14 mouse cellular contexts compared by ENCODE assay signal in genomic region chr7:24636264-24636663, GRCm38 (mm10). TPM values are rescaled to one million over a fixed set of nuclear protein-coding genes. Genes with fewer than 3 reads are reported as not detected.
DNase-seq lines count a peak whose midpoint lies in the region; ATAC-seq lines count a peak whose summit lies in the region.
"Had no signal": no experiment of that assay in that cellular context is flagged by ENCODE, and none has a peak within 500 bp of the region (broad histone marks: within the 10 kb centered on the region; RNA-seq: fewer than 3 reads in every experiment).

Lypd3 (plus strand) TSS chr7:24636550.

- DNase-seq in urinary bladder, adult 18-20 months (ENCODE audit: low spot score in 2 of 2), result peak; percentile 60 to 77
- DNase-seq in urinary bladder, postnatal 10 days (ENCODE audit: low spot score), result no peak
- DNase-seq in hindbrain, embryonic 11.5 days (ENCODE audit: low spot score), result no peak
- DNase-seq in urinary bladder, postnatal 25 days (ENCODE audit: low spot score), result peak; percentile 34
- DNase-seq in gastrocnemius, postnatal 4 days (ENCODE audit: low spot score in 2 of 2), result no peak
- no peak for DNase-seq in T-cell, adult 2 months (ENCODE audit: low spot score)
- DNase-seq: adrenal gland, postnatal 14 days; cerebellum, adult 9-10 months; layer of hippocampus, adult 9-11 months; lung, postnatal 10 days; spleen, adult 18-20 months had no signal

- no peaks in the 10 kb centered on the region for H3K36me3 ChIP-seq in hindbrain, embryonic 11.5 days (ENCODE audit: control insufficient read depth, insufficient read depth, low read length)
- H3K36me3 ChIP-seq in limb, embryonic 15.5 days, result no peaks in the 10 kb centered on the region
- H3K36me3 ChIP-seq in heart, embryonic 11.5 days (ENCODE audit: control insufficient read depth, insufficient read depth, low read length), result no peaks in the 10 kb centered on the region

- H3K4me3 ChIP-seq in hindbrain, embryonic 11.5 days (ENCODE audit: low read depth, low read length), result peak within 1 kb of the TSS; percentile 0; the same call in 1 of the 2 replicates
- peak within 1 kb of the TSS; percentile 40 for H3K4me3 ChIP-seq in limb, embryonic 15.5 days
- no peak within 1 kb of the TSS for H3K4me3 ChIP-seq in heart, embryonic 11.5 days (ENCODE audit: low read depth, low read length)

- H3K4me1 ChIP-seq in hindbrain, embryonic 11.5 days (replicated peaks; ENCODE audit: control insufficient read depth, insufficient read depth, low read length), result peaks cover 11% of the 10 kb centered on the region; the same call in 1 of the 2 replicates
- H3K4me1 ChIP-seq in limb, embryonic 15.5 days, result peaks cover 17% of the 10 kb centered on the region
- H3K4me1 ChIP-seq in heart, embryonic 11.5 days (ENCODE audit: control insufficient read depth, insufficient read depth, low read length), result no peaks in the 10 kb centered on the region

- H3K4me2 ChIP-seq in hindbrain, embryonic 11.5 days (replicated peaks; ENCODE audit: low read depth, low read length), result peak within 1 kb of the TSS; percentile 24; the same call in 1 of the 2 replicates
- H3K4me2 ChIP-seq in limb, embryonic 15.5 days, result peak within 1 kb of the TSS; percentile 70; the same call in 1 of the 2 replicates
- no peak within 1 kb of the TSS for H3K4me2 ChIP-seq in heart, embryonic 11.5 days

- no peak within 1 kb of the TSS for H3K27ac ChIP-seq in hindbrain, embryonic 11.5 days (ENCODE audit: low read depth, low read length)
- H3K27ac ChIP-seq in limb, embryonic 15.5 days, result no peak within 1 kb of the TSS; the same call in 1 of the 2 replicates
- H3K27ac ChIP-seq in heart, embryonic 11.5 days (ENCODE audit: low read depth, low read length), result no peak within 1 kb of the TSS

- no peak for ATAC-seq in hindbrain, embryonic 11.5 days (ENCODE audit: low FRiP score)
- no peak for ATAC-seq in limb, embryonic 15.5 days (ENCODE audit: insufficient number of reproducible peaks, low FRiP score, low TSS enrichment, low read depth)
- ATAC-seq in heart, embryonic 11.5 days (replicated peaks; ENCODE audit: insufficient number of reproducible peaks, low FRiP score, low TSS enrichment), result no peak

- peaks cover 48% of the 10 kb centered on the region for H3K27me3 ChIP-seq in hindbrain, embryonic 11.5 days (ENCODE audit: control insufficient read depth, insufficient read depth, low read length)
- H3K27me3 ChIP-seq in limb, embryonic 15.5 days, result peaks cover 54% of the 10 kb centered on the region
- peaks cover 51% of the 10 kb centered on the region for H3K27me3 ChIP-seq in heart, embryonic 11.5 days (ENCODE audit: control insufficient read depth, insufficient read depth, low read length)

- no peak within 1 kb of the TSS for H3K9ac ChIP-seq in hindbrain, embryonic 11.5 days (ENCODE audit: low read depth, low read length)
- no peak within 1 kb of the TSS for H3K9ac ChIP-seq in limb, embryonic 15.5 days
- H3K9ac ChIP-seq in heart, embryonic 11.5 days (ENCODE audit: low read depth, low read length), result no peak within 1 kb of the TSS

- no peaks in the 10 kb centered on the region for H3K9me3 ChIP-seq in hindbrain, embryonic 11.5 days (ENCODE audit: control insufficient read depth, low read length)
- H3K9me3 ChIP-seq in limb, embryonic 15.5 days, result no peaks in the 10 kb centered on the region
- no peaks in the 10 kb centered on the region for H3K9me3 ChIP-seq in heart, embryonic 11.5 days (replicated peaks; ENCODE audit: control insufficient read depth, low read length)

- WGBS in hindbrain, embryonic 11.5 days, result 14% methylated on average over 15 of the region's 15 CpGs
- 21% methylated on average over 15 of the region's 15 CpGs for WGBS in limb, embryonic 15.5 days
- 11% methylated on average over 15 of the region's 15 CpGs for WGBS in heart, embryonic 11.5 days (ENCODE audit: insufficient replicate concordance)

RNA-seq across cellular contexts. Expression of gene Lypd3, which starts in this region (rescaled TPM):
- 0.73 and 1.6 TPM in 2 replicates for polyA plus RNA-seq in hindbrain, embryonic 11.5 days (2014; fragmentation: Nextera tagmentation; extraction: Ambion mirVana)
- polyA plus RNA-seq in limb, embryonic 15.5 days (2015; fragmentation: Nextera tagmentation; extraction: Ambion mirVana), result 125 and 128 TPM in 2 replicates
- polyA plus RNA-seq in heart, embryonic 11.5 days (2014; fragmentation: Nextera tagmentation; extraction: Ambion mirVana), result 0.09 TPM in 1 of 2 replicates, not detected in the other
- total RNA-seq in gastrocnemius, postnatal 4 days (2021), result not detected
- polyA plus RNA-seq: heart, postnatal 0 days had no signal

Comparison
In these comparisons a context has a peak if more than half of its experiments do, and no peak if none do; other contexts are left out.
1. RNA of gene Lypd3 (polyA plus RNA-seq): 125 to 128 TPM in limb, embryonic 15.5 days; 0.73 to 1.6 TPM in hindbrain, embryonic 11.5 days and 0.09 TPM in heart, embryonic 11.5 days; every median in the first group is over 10 times any median in the second.
2. DNase-seq: peak in urinary bladder, adult 18-20 months (2 of 2) and urinary bladder, postnatal 25 days (single experiment); none in urinary bladder, postnatal 10 days (single experiment), hindbrain, embryonic 11.5 days (single experiment), gastrocnemius, postnatal 4 days (0 of 2) and T-cell, adult 2 months (single experiment).